Mouse (Mus musculus): Measurements from ENCODE around the gene Crispld2. TPM values are rescaled to one million over a fixed set of nuclear protein-coding genes. Genes with fewer than 3 reads are reported as not detected.

The Crispld2 gene
- polyA plus RNA-seq (2017; shearing (Covaris generic)) = not detected

DNA sequence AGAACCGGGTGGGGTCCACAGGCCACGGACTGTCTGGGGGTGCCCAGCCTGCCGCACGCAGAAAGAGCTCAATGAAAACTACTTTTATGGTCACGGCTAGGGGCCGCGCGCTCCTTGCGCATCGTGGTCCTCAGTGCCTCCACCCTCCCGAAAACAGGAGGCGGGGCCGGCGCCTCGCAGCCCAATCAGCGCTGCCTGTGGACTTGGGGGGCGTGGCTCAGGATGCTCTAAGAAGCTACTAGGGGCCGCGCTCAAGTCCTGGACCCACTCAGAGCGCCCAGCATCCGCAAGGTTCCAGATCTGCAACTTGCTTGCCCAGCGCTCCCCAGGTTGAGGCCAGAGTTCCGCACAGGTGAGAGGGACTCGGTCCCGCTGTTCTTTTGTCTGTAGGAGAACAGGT lies at the start of gene Crispld2:
Gene Crispld2, plus strand, starts transcription at position 190 of the 400 bp plus-strand sequence.

DNA sequence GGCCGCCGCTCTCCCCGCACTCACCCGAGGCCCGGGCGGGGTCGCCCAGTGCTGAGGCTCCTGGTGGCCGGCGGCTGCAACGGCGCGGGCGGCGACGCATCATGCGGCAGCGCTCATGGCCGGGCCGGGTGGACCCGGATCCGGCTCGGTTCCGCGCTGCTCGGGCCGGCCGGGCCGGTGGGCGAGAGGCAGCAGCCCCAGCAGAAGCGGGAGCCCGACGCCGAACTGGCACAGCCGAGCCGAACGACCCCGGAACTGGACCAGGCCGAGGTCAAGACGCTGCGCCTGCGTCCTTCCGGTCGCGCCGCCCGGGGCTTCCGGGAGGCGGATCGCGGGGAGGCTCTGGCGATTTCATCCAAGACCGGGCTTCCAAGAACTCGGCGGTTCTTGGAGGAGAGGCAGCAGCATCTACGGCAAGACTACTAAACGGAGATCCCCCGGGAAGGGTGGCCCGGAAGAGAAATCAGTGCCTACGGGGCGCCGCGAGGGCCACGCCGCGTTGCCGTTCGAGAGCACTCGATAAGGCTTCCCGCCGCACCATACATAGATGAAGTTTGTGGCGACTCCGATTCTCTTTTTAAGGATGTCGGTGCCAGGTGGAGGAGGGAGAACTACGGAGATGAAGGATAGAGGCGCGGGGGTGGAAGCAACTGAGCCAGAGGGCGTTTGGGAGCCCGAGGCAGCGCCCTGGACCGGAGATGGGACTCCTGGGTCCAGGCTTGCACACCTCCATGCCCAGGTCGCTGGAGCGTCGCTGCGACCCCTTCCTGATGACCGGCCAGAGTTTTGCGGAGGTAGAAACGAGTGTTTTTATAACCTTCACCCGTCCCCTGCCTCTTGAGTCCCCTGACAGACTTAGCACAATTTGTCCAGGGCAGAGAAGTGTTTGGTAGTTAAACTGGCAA lies 109.1 kb downstream of the Crispld2 start, which contains the start of gene Zdhhc7:
Gene Zdhhc7, minus strand, starts transcription at position 415 of the 905 bp plus-strand sequence.

Other genes with a start within 250 kb of the Crispld2 start
- gene Tldc1, start 214.0 kb upstream of the Crispld2 start, polyA plus RNA-seq (2017; shearing (Covaris generic)) = 2.1 TPM
- gene Cotl1, start 151.9 kb upstream of the Crispld2 start, polyA plus RNA-seq (2017; shearing (Covaris generic)) = 212 TPM
- 12.7 TPM for gene Klhl36, start 130.2 kb upstream of the Crispld2 start, polyA plus RNA-seq (2017; shearing (Covaris generic))
- gene Usp10, start 82.1 kb upstream of the Crispld2 start, polyA plus RNA-seq (2017; shearing (Covaris generic)) = 114 TPM
- 9.3 TPM for gene Gm20388, start 81.6 kb upstream of the Crispld2 start, polyA plus RNA-seq (2017; shearing (Covaris generic))
- 40.3 TPM for gene Zdhhc7, start 109.0 kb downstream of the Crispld2 start, polyA plus RNA-seq (2017; shearing (Covaris generic))
- 0.35 TPM for gene 6430548M08Rik, start 121.7 kb downstream of the Crispld2 start, polyA plus RNA-seq (2017; shearing (Covaris generic))
- gene Fam92b, start 185.0 kb downstream of the Crispld2 start, polyA plus RNA-seq (2017; shearing (Covaris generic)) = not detected
- 16.4 TPM for gene Gse1, start 236.0 kb downstream of the Crispld2 start, polyA plus RNA-seq (2017; shearing (Covaris generic))